Mouse (Mus musculus) embryonic fibroblast, embryonic 13.5 days (primary cell): ENCODE measurements around the gene Isoc2a.

Experiments
- CTCF ChIP-seq: IDR thresholded peaks from 2 replicates; pipeline ENCODE4 v1.5.1; 2011; ENCODE audit warnings: mild to moderate bottlenecking, control low read depth, low read length, moderate library complexity, borderline replicate concordance; ENCODE audit not compliant: insufficient read depth
- POLR2A ChIP-seq: IDR thresholded peaks from 2 replicates; pipeline ENCODE4 v1.6.1; 2011; ENCODE audit warnings: low read depth, mild to moderate bottlenecking, control low read depth, low read length, moderate library complexity

DNA sequence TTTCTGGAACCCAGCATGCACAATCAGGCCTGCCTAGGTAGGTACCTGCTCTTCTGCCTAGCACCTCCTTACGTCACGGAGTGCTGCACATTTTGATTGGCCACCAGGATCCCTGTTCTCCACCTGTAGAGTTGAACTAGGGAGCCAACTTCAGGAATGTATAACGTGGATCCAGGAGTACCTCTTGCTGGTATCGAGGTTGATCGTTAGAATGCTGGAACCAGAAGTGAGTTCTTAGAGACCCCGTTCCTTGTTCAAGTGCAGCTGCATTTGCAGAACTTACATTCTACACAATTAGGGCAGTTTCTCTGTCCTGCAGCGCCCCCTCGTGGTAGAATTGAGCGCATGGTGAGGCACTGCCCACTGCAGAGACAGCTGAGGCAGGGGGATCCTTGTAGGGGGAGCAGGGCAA lies 63.1 kb downstream of the Isoc2a start:
- TF ChIP-seq CTCF = peak; percentile 85
- no peak for TF ChIP-seq POLR2A
